Mouse (Mus musculus) spleen, adult 18-20 months (tissue): ENCODE results near the gene C030005K15Rik.
"Not testable (repeated sequence)": the region's sequence is repeated elsewhere in the genome, so short reads cannot be mapped to it uniquely, and the experiment has no call there.

Source experiments
- DNase-seq, 2 experiments: peaks; one replicate each; pipeline ENCODE4 v3.0.0; 2022; ENCODE audit warnings: mixed read lengths in 2 of 2

Gene C030005K15Rik

DNA sequence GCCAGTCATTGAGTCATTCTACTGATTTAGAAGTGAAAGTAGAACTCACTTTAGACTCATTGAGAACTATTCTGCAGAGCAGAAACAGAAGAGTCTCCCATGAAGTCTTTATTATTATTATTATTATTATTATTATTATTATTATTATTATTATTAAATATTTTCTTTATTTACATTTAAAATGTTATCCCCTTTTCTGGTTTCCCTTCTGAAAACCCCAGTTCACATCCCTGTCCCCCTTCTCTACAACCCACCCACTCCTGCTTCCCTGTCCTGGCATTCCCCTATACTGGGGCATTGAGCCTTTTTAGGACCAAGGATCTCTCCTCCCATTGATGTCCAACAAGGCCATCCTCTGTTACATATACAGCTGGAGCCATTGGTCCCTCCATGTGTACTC is at the start of gene C030005K15Rik:
C030005K15Rik (minus strand) TSS at position 101 of the 400 bp plus-strand sequence.
- DNase-seq: not testable (repeated sequence)

DNA sequence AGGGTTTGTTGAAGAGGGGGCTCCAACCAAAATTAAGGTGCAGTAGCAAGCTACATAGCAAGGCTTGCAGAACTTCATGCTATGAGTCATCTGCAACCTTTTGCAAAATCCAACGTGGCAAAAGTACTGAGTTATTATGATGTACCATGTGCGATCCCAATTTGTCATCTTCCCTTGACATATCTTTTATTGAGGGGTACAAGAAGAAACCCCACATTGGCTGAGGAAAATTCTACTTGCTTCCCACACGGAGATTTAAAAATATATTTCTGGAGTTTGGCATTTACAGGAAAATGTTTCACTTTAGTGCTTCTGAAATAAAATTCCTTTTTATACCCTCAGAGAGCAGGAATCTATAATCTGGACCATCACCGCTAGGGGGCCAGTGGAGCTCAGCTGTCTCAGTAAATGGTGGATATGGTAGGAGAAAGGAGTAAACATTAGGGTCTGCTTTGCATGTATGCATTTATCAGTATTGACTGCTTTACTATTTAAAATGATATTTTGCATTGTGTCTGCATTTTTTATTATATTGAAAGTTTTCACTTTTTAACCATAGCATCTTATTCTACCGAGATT is 41.7 kb upstream of the C030005K15Rik start:
- DNase-seq: no peak

DNA sequence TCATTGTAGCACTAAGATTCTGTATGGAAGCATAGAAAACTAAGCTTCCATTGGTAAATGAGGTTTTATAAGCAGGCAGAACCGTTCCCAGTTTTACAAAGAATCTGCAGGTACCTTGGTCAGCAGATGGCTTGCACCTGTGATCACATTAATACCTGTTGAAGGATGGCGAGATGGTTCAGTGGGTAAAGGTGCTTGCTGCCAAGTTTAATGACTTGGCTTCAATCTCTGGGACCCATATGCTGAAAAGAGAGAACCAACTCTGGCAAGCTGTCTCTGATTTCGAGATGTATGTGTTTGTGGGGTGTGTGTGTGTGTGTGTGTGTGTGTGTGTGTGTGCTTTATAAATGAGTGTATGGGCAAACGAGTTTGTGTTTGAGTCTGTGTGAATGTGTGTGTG is 27.3 kb upstream of the C030005K15Rik start:
- DNase-seq: no peak

DNA sequence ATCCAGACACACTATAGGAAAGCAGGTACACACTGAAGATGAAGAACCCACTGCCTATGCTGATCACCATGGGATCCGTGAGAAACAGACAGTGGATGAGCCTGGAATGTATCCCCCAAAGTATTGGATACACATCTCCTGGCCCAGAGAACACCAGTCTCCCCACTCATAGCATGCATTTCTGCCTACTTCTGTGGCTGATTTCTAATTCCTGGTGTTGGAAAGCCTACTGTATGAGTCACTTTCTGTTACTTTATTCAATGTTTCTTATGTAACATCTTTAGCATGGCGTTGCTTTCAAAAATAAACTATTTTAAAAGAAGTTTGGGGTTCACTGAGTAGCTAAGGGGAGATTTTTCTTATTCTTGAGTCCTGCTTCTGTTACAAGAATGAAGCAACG is 20.7 kb upstream of the C030005K15Rik start:
- no peak for DNase-seq

DNA sequence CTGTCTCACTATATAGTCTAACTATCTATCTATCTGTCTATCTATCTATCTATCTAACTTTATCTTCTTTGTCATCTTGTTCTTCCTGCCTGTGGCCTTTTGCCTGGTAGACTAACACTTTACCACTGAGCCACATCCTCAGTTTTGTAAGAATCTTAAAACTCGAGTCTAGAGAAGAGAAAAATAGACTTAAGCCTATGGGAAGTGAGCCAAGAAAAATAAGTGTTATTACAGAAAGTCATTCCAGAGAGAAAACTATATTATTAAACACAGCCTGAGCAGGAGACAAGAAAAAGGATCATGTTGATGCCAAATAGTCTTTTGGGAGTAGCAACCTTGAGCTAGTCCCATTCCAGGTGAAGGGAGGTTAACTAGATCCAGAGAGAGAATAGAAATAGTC is 626 bp downstream of the C030005K15Rik start:
- no peak for DNase-seq

DNA sequence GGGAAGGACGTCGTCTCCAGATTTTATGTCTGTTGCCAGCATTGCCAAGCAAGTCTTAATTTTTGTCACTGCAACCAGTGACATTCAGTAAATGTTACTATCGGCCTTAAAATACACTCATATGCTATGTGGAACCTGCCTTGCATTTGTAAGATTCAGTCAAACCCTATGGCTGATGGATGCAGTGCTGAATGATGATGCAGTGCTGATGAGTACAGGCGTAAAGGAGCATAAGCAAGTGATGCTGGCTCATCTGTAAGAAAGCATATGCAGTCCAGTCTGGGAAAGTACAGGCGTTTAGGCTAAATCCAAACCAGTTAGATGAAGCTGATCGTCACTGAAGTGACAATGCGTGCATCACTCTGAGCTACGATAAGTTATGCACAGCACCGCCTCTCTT is 3.8 kb downstream of the C030005K15Rik start:
- no peak for DNase-seq

DNA sequence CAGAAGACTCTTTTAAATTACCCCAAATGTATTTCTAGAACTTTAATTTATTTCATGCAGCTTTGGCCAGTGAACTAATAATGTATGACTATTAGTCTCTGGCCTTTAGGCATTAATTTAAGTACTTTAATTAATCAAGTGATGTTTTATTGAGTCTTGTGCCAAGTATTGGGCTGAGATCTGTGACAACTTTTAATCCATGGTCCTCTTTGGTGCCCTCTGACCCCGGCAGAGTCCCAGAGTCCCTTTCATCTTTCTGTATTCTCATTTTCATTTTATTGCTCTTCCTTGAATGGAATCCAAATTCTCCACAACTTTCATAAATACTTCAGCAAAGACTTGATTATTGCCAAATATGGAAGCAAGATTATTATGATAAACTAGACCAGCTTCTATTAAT is 5.9 kb downstream of the C030005K15Rik start:
- DNase-seq: no peak

DNA sequence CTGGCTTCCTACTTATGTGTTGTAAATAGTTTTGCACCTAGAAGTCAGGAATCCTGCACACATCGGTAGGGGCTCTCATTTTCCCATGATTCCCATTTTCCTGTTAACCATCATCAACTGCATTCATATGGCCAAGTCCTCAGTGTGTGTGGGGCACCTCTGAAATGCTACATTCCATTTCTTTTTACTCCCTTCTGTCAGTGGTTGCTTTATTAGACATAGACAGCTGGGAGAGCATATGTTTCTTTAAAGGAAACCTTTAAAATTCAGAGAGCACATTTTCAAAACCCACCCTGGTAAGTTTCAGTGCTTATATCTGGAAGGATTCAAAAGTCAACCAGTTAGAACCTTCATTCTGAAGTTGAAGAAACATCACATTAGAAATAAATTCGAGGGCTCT is 8.5 kb downstream of the C030005K15Rik start:
- DNase-seq: no peak

DNA sequence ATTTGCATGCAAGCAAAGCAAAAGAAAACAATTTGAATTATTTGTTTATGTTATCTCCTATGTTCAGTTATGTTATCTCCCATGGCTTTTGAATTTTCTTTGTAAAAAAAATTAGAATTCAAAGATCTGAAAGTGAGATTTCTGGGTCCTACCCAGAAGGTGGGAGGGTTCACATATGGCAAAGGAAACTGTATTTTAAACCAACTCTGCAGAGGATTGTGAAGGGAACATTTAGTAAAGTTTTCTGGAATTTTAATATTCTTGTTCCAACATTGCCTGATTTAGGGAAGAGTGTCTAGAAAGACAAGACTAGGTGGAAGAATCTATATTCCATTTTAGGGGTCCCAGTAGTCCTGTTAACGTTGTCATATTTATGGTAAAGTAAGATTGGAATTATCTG is 9.3 kb downstream of the C030005K15Rik start:
- no peak for DNase-seq

DNA sequence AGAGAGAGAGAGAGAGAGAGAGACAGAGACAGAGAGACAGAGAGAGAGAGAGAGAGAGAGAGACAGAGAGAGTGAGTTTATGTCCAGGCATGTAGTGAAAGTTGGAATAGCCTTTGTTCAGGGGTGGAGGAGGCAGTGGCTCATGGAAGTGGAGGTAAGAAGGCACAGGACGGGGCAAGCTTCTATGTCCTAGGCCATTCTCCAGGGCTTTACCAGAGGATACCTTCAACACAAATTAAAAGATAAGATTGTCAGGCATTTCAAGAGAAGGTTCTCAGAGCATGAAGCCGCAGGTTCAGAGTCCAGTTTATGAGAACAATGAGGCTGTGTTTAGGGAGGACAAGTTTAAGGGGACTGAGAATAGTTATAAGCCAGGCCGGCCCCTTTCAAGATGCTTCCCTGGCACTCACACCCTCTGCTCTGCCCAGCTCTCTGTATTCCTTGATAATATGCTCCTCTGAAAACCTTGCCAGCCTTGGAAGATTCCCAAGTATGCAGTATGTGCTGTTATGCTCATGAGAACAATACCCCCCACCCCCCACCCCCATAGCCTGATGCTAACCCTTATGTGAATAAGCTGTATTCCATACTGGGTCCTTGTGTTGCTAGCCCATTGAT is 11.2 kb downstream of the C030005K15Rik start:
- no peak for DNase-seq

DNA sequence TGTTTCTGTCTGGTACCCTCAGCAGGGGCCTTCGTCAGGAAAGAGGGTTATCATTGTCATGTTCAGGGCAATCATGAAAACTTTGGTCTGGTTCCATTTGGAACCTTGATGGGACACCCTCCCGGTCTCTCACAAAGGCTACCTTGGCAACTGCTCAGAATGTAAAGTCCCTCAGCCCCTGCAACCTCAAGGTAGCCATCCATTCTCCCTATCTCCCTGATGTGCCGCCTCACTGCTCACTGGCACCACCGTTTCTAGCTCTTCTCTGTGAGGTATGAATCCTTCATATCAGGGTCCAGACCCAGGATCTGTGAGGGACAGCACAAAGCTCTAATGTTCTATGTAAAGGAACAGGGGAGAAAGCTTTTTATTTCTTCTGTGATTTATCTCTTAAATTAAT is 12.0 kb downstream of the C030005K15Rik start:
- DNase-seq: no peak

DNA sequence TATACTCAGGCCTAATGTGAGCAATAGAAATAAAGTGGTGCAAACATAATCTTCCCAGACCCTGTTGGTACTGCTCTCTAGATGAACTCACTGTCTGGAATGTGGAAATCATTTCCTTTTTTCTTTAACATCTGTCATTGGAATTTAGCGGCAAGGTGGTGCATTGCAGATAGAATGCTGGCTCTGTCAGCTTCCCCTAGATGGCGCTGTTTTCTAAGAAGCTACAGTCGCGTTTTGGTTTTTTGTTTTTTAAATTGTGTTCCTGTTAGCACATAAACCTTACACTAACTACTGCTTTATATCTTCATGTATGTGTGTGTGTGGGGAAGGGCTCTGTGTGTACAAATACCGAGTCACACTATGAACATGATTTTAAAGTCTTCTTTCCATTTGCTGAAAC is 13.9 kb downstream of the C030005K15Rik start:
- DNase-seq: no peak

DNA sequence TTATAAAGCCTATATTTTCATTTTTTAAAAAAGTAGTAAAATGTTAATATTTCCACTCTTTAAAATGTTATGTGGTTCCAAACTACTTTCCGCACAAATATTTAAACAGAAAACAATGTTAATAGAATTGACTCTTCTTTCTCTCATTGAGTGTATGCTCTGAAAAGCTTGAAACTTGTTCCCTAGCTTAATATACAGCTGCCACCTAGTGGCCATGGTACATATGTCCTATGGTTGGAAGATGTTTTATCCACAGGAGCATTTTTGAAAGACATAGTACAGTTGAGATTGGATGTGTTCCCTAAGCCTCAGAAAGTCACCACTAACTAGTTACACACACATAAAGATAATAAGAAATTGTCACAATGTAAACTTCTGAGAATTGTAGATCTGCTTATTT is 22.0 kb downstream of the C030005K15Rik start:
- peak in 1 of 2 experiments; percentile 15 for DNase-seq

DNA sequence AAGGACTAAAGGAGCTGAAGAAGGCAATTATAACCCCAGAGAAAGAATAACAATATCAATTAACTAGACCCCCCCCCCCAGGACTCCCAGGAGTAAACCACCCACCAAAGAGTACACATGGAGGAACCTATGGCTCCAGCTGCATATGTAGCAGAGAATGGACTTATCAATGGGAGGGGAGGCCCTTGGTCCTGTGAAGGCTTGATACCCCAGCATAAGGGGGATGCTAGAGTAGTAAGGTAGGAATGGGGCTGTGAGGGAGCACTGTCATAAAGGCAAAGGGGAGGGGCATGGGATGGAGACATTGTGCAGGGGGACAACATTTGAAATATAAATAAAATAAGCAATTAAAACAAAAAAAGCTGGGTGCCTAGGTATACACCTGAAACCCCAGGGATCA is 24.2 kb downstream of the C030005K15Rik start:
- no peak for DNase-seq

DNA sequence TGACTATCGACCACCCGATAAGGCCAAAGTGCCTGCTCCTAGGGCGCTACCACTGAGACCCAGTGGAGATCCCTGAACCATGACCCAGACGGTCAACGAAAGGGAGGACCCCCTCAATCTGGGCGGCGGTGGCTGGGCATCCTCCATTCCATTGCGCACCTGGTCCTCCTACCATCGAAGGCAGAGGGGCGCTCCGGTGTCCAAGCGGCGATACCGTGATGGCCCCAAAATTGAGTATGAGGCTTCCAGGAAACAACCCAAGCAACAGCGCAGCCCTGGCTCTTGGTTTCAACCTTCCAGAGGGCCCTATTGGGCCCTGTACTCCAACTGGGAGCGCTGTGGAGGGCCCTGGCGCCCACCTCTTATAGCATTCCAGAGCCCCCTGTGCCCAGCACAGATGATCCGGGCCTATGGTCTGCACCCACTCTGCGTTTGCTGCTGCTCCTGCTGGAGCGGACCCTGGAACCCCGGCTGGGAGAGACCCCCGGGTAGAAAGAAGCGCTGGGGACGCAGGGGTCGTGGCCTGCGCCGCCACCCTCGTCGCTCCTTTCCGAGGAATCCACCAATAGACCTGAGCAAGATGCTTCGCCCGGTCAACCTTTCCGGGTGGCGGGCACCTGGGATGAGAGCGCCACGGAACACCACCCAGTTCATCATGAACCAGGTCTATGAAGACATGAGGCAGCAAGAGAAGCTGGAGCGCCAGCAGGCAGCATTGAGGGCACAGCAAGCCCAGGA is 33.0 kb downstream of the C030005K15Rik start:
- DNase-seq: peak in 1 of 2 experiments; percentile 4

DNA sequence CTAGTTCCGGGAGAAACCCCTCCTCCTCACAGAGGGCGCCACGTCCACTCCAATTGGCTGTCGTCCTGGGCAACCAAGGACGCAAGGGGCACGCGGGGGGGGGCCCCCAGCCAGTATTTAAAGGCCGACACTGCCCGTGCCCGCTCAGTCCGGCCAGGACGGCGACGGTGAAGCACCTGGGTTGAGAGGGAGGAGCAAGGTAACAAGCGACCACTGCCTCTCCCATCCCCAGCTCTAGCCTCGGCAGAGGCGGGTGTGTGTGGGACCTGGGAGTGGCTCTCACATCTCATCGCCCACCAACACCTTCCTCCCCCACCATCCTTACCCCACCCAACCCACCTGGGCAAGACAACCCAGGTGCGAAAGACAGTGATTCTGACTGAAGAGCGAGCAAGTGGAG is 33.6 kb downstream of the C030005K15Rik start, which contains the start of gene Ccer1:
Ccer1 (plus strand) TSS at position 147 of the 400 bp plus-strand sequence.
- no peak for DNase-seq

DNA sequence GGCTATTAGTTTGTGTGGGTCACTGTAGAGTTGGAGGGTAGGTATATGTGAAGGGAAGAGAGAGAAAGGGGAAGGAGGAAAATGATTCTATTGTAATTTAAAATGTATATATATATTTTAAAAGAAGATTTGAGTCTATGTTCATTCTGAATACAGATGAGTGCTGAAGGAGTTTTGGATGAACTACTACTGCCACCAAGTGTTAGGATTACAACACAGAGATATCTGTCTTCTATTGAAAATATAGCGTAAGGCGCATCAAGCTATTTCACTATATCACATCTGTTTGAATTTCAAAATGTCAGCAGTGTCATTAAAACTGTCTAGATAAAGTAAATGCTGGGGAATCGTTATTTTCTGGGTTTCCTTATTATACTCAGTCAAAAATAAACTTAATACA is 37.1 kb downstream of the C030005K15Rik start:
- no peak for DNase-seq

DNA sequence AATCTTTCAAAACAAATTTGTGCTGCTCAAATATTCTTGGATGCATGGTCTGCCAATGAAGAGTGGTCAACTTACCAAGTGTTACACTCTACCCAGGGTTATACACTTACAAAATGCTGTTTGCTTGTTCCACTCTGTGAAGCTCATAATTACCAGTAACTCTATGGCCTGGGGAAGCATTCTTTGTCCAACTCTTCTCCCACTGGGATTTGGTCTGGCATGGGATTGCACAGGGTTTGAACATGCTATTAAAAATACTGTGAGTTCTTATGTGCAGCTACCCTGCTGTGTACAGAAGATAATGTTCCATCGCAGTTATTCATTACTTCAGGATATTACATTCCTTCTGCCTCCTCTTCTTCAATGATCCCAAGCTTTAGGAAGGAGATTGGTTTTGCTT is 39.4 kb downstream of the C030005K15Rik start:
- no peak for DNase-seq

DNA sequence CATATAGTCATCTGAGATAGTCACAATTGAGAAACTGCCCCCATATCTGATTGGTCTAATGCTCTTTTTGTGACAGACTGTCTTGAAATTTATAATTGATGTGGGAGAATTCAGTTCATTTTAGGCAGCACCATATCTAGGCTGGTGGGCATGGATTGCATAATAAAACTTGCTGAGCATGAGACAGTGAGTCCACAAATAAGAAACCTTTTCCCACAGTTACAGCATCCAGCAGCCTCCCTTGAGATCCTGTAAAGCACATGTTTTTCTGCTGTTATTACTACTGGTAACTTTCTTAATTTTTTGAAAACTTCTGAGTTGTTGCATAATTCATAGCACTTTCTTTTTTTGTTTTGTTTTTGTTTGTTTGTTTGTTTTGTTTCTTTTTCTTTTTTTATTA is 43.6 kb downstream of the C030005K15Rik start:
- no peak for DNase-seq
